Mouse (Mus musculus) ES-Bruce4 (cell line): ENCODE results near the gene Ndufb2.

ENCODE experiments used
- CTCF ChIP-seq: IDR thresholded peaks from one replicate; pipeline ENCODE4 v1.8.1; 2011; ENCODE audit warnings: low read depth, low read length
- EP300 ChIP-seq: IDR thresholded peaks from 2 replicates; pipeline ENCODE4 v1.6.1; 2011; ENCODE audit warnings: low read depth, low read length; ENCODE audit not compliant: insufficient read depth
- POLR2A ChIP-seq: IDR thresholded peaks from one replicate; pipeline ENCODE4 v1.8.1; 2011; ENCODE audit warnings: low read length; ENCODE audit not compliant: insufficient read depth

- TF ChIP-seq POLR2A (no peak), CTCF (peak; percentile 58), EP300 (0 out of 2 replicates have a peak, but pooled peaks have one; percentile 9)
These were observed 18.4 kb upstream of the Ndufb2 start, which contains the start of gene Adck2 for GRCm38 (mm10) chr6:39573791-39574554.
